Mouse (Mus musculus) spleen, embryonic (tissue): ENCODE measurements at regions not wholly inside any gene's neighbourhood (a gene's known extent, or its start where the extent isn't known, plus 50 kb on each side); places are given as distances from the start of the nearest gene placed in this dataset.

Experiments used
- CTCF ChIA-PET: fragments of 350-600 bp; sonication (Branson Sonifier 250); formaldehyde crosslinking; loops from one replicate; lab custom pipeline; 2022; lab: Charles Lee

DNA sequence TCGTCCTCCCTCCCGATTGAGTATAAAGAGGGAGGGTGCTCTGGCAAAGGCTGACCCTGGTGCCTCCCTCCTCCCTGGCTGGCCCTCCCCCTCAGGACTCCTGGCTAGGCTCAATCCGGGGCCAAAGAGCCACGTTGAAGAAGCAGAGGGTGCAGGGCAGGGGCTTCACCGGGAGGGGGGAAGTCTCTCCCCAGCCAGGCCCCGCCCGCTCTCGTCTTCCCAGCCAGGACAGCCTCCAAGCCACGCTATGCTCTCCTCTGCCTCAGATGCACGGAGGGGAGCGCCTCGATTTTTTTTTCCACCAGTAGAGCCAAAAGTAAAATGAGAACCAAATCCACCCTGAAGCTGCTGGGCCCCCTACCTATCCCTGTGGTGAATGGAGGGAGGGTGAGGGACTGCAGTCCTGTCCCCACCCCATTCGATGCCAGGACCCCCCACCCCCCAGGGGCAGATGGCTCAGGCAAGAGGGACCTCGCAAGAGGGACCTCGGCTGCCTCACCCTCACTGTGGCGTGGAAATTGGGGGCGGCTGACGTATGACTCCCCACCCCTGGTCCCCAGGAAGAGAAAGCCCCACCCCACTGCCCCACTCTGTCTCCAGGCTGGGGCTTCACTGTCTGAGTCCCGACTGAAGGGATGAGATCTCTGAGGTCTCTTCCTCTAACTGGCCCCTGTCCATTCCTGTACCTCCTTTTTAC lies 53.2 kb upstream of the Col1a1 start:
- CTCF ChIA-PET: interaction anchor here (0.7 kb wide), 1 partner anchor 83 kb away, joined by 12 read pairs; no protein-coding TSS in a partner anchor

GRCm38 (mm10) chr11:94881982-94882686 lies 53.9 kb upstream of the Col1a1 start:
- CTCF ChIA-PET: interaction anchor here (0.6 to 0.7 kb wide), 2 partner anchors 82 to 791 kb away, joined by 3 to 12 read pairs; no protein-coding TSS in a partner anchor

- CTCF ChIA-PET: interaction anchor here (0.6 kb wide), 1 partner anchor 792 kb away, joined by 3 read pairs; no protein-coding TSS in a partner anchor
Observed at GRCm38 (mm10) chr11:94880896-94881840, 54.9 kb upstream of the Col1a1 start.

DNA sequence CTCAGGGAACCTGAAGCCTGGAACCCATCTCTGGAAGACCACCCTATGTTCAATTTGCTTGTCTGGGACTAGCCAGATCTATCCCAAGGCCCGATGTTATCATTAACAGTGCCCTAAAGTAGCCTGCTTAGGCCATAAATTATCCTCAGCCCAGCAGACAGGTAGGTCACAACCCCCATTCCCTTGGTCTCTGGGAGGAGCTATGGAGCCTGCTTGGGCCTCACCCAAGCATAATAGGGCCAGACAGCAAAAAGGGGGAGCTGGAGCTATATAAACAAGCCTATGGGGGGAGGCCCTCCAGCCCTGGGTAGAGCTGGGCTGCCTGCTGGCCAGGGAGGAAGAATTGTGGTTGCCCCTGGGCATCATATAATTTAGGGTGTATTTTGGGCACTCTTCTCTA lies 59.3 kb upstream of the Col1a1 start:
- CTCF ChIA-PET: no interaction called here

GRCm38 (mm10) chr11:94875026-94875425 lies 61.0 kb upstream of the Col1a1 start:
- CTCF ChIA-PET: no interaction called here

GRCm38 (mm10) chr11:94874155-94874561 lies 61.9 kb upstream of the Col1a1 start:
- CTCF ChIA-PET: no interaction called here

GRCm38 (mm10) chr11:94873693-94874092 lies 62.3 kb upstream of the Col1a1 start:
- CTCF ChIA-PET: no interaction called here

DNA sequence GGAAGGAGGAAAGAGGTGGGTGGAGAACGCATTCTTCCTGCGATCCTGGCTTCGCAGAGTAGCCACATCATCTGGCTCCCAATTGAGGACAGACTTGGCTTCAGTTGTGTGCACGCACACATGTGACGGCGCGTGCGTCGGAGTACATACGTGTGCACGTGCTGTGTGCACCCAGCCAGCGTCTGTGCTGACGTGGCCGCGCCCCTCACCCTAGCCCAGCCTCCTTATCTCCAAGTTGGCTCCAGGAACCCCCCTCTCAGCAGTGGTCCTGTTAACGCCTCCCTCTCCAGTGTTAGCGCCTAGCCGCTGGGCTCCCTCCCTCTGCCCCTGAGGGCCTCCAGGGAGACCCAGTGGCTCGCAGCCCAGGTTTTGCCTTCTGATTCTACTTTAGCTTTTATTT lies 63.1 kb upstream of the Col1a1 start:
- CTCF ChIA-PET: no interaction called here

DNA sequence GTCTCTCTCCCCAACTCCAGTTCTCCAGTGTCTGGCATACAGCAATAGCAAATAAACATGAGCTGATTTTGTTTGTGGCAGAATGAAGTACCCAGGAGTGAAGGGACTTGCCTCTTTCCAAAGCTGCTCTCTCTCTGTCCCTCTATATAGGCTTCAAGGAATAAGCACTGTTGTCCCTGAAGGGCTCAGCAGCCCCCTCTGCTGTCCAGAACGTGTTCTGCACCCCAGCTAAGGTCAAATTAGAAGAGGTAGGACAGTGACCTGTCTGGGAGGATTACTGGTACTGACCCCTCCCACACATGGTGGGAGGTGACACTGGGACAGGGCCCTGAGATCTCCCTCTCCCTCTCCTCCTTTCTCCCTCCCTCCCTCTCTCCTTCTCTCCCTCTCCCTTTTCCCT lies 65.7 kb upstream of the Col1a1 start:
- CTCF ChIA-PET: interaction anchor here (0.5 to 0.7 kb wide), 2 partner anchors 841 to 1656 kb away, joined by 4 read pairs; no protein-coding TSS in a partner anchor

DNA sequence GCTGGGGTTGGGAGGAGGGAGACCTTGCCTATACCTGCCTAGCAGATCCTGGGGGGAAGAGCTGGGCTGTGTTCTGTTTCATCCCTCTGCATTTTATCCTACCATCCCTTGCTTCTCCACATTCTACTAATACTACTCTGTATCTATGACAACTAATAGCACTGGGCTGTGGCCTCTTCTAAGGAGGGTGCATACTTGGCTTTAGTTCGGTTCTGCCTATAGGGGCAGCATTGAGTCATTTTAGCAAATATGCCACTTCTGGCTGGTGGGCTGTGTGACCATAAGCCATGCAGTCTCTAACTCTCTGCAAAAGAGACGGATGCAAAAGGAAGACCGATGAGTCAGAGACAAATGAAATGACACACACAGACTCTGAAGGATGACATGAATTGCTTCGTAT lies 66.2 kb upstream of the Col1a1 start:
- CTCF ChIA-PET: interaction anchor here (0.5 to 0.7 kb wide), 2 partner anchors 841 to 1657 kb away, joined by 4 read pairs; no protein-coding TSS in a partner anchor

GRCm38 (mm10) chr11:94866176-94866967 lies 69.7 kb upstream of the Col1a1 start:
- CTCF ChIA-PET: interaction anchor here (0.6 kb wide), 1 partner anchor 69 kb away, joined by 3 read pairs; no protein-coding TSS in a partner anchor

GRCm38 (mm10) chr11:94850129-94850528 lies 67.6 kb upstream of the Tmem92 start:
- CTCF ChIA-PET: no interaction called here

DNA sequence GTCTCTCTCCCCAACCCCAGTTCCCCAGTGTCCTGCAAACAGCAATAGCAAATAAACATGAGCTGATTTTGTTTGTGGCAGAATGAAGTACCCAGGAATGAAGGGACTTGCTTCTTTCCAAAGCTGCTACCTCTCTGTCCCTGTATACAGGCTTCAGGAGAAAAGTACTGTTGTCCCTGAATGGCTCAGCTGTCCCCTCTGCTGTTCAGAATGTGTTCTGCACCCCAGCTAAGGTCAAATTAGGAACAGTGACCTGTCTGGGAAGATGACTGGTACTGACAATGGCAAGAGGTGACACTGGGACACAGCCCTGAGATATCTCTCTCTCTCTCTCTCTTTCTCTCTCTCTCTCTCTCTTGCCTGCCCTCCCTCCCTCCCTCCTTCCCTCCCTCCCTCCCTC lies 56.6 kb upstream of the Tmem92 start:
- CTCF ChIA-PET: no interaction called here

DNA sequence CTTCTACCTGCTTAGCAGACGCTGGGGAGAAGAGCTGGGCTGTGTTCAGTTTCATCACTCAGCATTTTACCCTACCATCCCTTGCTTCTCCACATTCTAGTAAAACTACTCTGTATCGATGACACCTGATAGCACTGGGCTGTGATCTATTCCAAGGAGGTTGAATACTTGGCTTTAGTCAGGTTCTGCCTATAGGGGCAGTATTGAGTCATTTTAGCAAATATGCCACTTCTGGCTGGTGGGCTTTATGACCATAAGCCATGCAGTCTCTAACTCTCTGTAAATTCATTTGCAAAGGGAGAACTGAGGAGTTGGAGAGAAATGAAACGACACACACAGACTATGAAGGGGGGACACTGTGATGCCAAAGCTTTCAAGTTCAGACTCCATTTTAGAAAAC lies 55.6 kb upstream of the Tmem92 start:
- CTCF ChIA-PET: interaction anchor here (0.6 to 0.7 kb wide), 2 partner anchors 99 to 109 kb away, joined by 3 to 5 read pairs; no protein-coding TSS in a partner anchor

DNA sequence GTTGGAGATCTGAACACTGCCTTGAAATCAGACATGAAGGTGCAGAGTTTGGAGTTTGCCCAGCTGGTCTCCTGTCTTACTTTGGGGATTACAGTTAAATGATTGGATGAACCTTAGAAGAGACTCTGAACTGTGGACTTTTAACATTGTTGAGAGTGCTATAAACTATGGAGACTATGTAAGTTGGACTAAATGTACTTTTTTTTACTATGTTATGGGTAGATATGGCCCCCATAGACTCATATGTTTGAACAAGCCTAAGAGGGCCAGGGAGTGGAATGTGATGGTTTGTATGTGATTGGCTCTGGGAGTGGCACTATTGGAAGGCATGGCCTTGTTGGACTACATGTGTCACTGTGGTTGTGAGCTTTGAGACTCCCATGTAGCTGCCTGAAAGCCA lies 53.8 kb upstream of the Tmem92 start:
- CTCF ChIA-PET: interaction anchor here (0.5 kb wide), 1 partner anchor 123 kb away, joined by 6 read pairs; no protein-coding TSS in a partner anchor

DNA sequence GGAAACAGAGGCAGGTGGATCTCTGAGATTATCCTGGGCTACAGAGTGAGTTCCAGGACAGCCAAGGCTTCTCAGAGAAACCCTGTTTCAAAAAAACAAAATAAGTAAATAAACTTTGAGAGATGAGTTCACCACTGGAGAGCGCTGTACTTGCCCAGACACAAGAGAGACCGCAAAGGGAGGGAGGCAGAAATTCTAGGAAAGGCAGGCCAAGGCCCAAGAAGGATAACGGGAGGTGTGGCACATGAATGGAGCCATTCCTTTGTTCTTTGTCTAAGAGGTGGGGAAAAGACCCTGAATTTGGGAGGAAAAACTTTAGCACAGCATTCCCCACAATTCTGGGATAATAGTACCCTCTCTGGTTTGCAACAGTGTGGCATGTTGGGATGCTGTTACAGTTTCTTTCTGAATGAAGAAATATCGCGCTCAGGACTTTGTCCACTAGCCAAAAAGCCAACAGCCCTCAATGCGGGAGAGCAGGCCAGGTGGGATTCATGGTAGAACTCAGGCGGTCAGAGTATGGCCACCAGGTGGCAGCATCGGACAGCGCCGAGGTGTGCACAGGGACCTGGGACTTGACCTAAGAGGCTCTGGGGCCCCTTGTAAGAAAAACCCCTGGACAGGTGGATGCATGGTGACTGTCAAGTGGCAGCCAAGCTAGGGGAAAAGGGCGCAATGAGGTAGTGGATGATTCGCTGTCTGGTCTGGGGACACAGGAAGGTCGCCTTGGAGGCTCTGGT lies 49.9 kb upstream of the Tmem92 start:
- CTCF ChIA-PET: no interaction called here
